Mouse (Mus musculus): ENCODE data around the gene Tbc1d2b. TPM values are rescaled to one million over a fixed set of nuclear protein-coding genes. Genes with fewer than 3 reads are reported as not detected.

Tbc1d2b gene
- polyA plus RNA-seq, 1 experiment from 2014 or later, result 6.8 TPM

DNA sequence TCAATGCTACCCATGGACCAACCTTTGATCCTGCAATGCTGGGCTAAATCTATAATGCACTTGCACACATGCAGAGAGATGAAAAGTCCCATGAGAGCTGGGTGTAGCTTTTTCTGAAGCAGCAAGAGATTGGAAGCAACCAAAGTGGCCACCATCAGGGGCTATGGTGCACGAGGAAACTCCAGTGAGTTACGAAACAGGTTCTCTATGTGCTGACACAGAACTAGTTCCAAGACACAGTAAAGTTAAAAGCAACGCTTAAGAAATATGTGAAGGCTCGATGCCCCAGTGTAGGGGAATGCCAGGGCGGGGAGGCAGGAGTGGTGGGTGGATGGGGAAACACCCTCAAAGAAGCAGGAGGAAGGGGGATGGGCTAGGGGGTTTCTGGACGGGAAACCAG, 61.9 kb downstream of the Tbc1d2b start:
- H3K4me2 ChIP-seq, result no peak overlapping the region
- H3K9ac ChIP-seq, result no peak overlapping the region
- no peaks in the 10 kb centered on the region for H3K4me1 ChIP-seq (replicated peaks)
- no peak for ATAC-seq (ENCODE audit: low read depth)
- H3K9me3 ChIP-seq, result no peaks in the 10 kb centered on the region
- H3K27me3 ChIP-seq, result no peaks in the 10 kb centered on the region
- no peak overlapping the region for H3K27ac ChIP-seq (replicated peaks)
- 88% methylated on average over 6 of the region's 6 CpGs for WGBS
- H3K36me3 ChIP-seq, result peaks cover 37% of the 10 kb centered on the region
- H3K4me3 ChIP-seq, result no peak overlapping the region

DNA sequence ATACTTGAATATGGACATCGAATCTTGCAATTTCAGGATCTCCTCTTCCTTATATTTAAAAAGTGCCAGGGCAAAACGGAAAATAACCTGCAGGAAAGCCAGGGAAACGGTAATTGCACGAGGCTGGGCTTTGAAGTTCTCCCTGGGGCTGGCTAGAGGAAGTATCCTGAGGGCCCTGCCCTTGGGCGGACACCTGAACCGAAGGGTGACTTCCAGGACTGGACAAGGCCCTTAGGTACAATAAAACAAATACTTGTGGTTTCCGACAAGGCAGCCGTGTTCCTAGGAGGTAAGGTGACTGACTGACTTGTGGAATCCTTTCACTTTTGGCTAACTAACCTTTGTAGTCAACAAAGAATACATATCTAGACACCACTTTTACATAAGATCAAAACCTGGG, 62.8 kb downstream of the Tbc1d2b start:
- peaks cover 29% of the 10 kb centered on the region for H3K36me3 ChIP-seq
- H3K27me3 ChIP-seq, result no peaks in the 10 kb centered on the region
- H3K4me1 ChIP-seq (replicated peaks), result no peaks in the 10 kb centered on the region
- WGBS, result 79% methylated on average over 8 of the region's 8 CpGs
- H3K27ac ChIP-seq (replicated peaks), result no peak overlapping the region
- no peak overlapping the region for H3K4me3 ChIP-seq
- no peak overlapping the region for H3K9ac ChIP-seq
- no peak for ATAC-seq (ENCODE audit: low read depth)
- H3K4me2 ChIP-seq, result no peak overlapping the region
- H3K9me3 ChIP-seq, result no peaks in the 10 kb centered on the region

DNA sequence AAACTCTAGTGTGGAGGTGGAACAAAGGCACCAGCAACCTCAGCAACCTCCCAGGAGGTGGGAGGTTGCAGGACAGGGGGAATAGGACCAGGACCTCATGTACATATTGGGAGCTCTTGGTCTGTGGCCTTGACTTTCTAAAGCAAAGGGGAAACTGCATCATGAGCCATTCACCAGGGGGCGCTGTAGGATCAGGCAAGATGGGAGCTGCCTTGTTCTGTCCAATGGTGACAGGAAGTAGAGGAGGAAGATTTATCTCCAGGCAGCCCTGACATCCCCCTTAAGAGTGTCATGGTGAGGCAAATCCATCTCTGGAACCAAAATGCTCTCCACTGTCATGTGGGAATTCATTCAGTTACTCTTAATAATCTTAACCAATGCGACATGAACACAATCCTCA, 64.1 kb downstream of the Tbc1d2b start:
- ATAC-seq (ENCODE audit: low read depth), result peak; percentile 40; the same call in 1 of the 2 replicates
- no peaks in the 10 kb centered on the region; the same call in 1 of the 2 replicates for H3K4me1 ChIP-seq (replicated peaks)
- WGBS, result 46% methylated on average over 2 of the region's 2 CpGs
- H3K27me3 ChIP-seq, result no peaks in the 10 kb centered on the region
- no peak overlapping the region for H3K4me3 ChIP-seq
- H3K9me3 ChIP-seq, result no peaks in the 10 kb centered on the region
- H3K4me2 ChIP-seq, result no peak overlapping the region
- H3K27ac ChIP-seq (replicated peaks), result no peak overlapping the region
- peaks cover 35% of the 10 kb centered on the region for H3K36me3 ChIP-seq
- no peak overlapping the region for H3K9ac ChIP-seq

- 63% methylated on average over 8 of the region's 8 CpGs for WGBS
- ATAC-seq (ENCODE audit: low read depth), result no peak
Measured at GRCm38 (mm10) chr9:90204396-90204915, 66.1 kb downstream of the Tbc1d2b start.

GRCm38 (mm10) chr9:90203233-90203632, 67.4 kb downstream of the Tbc1d2b start:
- Histone ChIP-seq H3K9me3 (no peaks in the 10 kb centered on the region), H3K4me1 (replicated peaks) (no peaks in the 10 kb centered on the region; the same call in 1 of the 2 replicates), H3K27ac (replicated peaks) (no peak overlapping the region), H3K9ac (no peak overlapping the region), H3K4me2 (no peak overlapping the region), H3K36me3 (peaks cover 47% of the 10 kb centered on the region), H3K27me3 (no peaks in the 10 kb centered on the region), H3K4me3 (no peak overlapping the region)
- ATAC-seq (ENCODE audit: low read depth), result no peak
- 74% methylated on average over 5 of the region's 5 CpGs for WGBS

More at GRCm38 (mm10) chr9:90204396-90204915, 66.1 kb downstream of the Tbc1d2b start:
- H3K9ac ChIP-seq, result no peak overlapping the region
- peaks cover 51% of the 10 kb centered on the region for H3K36me3 ChIP-seq
- H3K27ac ChIP-seq (replicated peaks), result no peak overlapping the region
- H3K4me1 ChIP-seq (replicated peaks), result no peaks in the 10 kb centered on the region; the same call in 1 of the 2 replicates
- no peaks in the 10 kb centered on the region for H3K27me3 ChIP-seq
- no peak overlapping the region for H3K4me2 ChIP-seq
- no peaks in the 10 kb centered on the region for H3K9me3 ChIP-seq
- no peak overlapping the region for H3K4me3 ChIP-seq

- Histone ChIP-seq H3K27me3 (no peaks in the 10 kb centered on the region), H3K4me1 (replicated peaks) (no peaks in the 10 kb centered on the region; the same call in 1 of the 2 replicates), H3K9ac (no peak overlapping the region), H3K9me3 (no peaks in the 10 kb centered on the region), H3K4me2 (no peak overlapping the region), H3K36me3 (peaks cover 55% of the 10 kb centered on the region), H3K4me3 (no peak overlapping the region), H3K27ac (replicated peaks) (no peak overlapping the region)
- no peak for ATAC-seq (ENCODE audit: low read depth)
- 44% methylated on average over 4 of the region's 4 CpGs for WGBS
Measured at GRCm38 (mm10) chr9:90201541-90201940, 69.1 kb downstream of the Tbc1d2b start.

DNA sequence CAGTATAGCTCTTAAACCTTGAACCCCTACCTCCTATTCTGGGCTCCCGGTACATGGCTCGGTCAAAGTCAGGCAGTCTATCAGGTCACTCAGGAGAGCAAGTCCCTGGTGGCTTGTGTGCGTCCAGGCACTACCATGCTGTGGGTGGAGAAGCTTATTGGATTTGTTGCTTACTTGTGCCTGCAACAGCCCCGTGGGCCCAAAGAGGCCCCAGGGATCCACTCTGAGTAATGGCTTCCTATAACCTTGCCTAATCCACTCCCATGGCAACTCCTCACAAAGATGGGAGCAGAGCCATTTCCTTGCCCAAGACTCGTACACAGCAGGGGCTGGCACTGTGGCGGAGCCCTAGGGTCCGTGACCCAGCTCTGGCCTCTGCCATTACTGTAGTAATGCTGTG, 69.5 kb downstream of the Tbc1d2b start:
- Histone ChIP-seq H3K27ac (replicated peaks) (no peak overlapping the region), H3K4me2 (no peak overlapping the region), H3K4me1 (replicated peaks) (no peaks in the 10 kb centered on the region; the same call in 1 of the 2 replicates), H3K27me3 (no peaks in the 10 kb centered on the region), H3K9ac (no peak overlapping the region), H3K4me3 (no peak overlapping the region), H3K36me3 (peaks cover 56% of the 10 kb centered on the region), H3K9me3 (no peaks in the 10 kb centered on the region)
- no peak for ATAC-seq (ENCODE audit: low read depth)
- WGBS, result 77% methylated on average over 7 of the region's 7 CpGs

GRCm38 (mm10) chr9:90200501-90200900, 70.1 kb downstream of the Tbc1d2b start:
- Histone ChIP-seq H3K9me3 (no peaks in the 10 kb centered on the region), H3K27me3 (no peaks in the 10 kb centered on the region), H3K27ac (replicated peaks) (no peak overlapping the region), H3K36me3 (peaks cover 62% of the 10 kb centered on the region), H3K4me1 (replicated peaks) (no peaks in the 10 kb centered on the region; the same call in 1 of the 2 replicates), H3K9ac (no peak overlapping the region), H3K4me3 (no peak overlapping the region), H3K4me2 (no peak overlapping the region)
- ATAC-seq (ENCODE audit: low read depth), result no peak
- WGBS, result 91% methylated on average over 4 of the region's 4 CpGs

GRCm38 (mm10) chr9:90199611-90200010, 71.0 kb downstream of the Tbc1d2b start:
- Histone ChIP-seq H3K27ac (replicated peaks) (no peak overlapping the region), H3K9ac (no peak overlapping the region), H3K4me2 (no peak overlapping the region), H3K27me3 (no peaks in the 10 kb centered on the region), H3K9me3 (no peaks in the 10 kb centered on the region), H3K36me3 (peaks cover 63% of the 10 kb centered on the region), H3K4me1 (replicated peaks) (no peaks in the 10 kb centered on the region; the same call in 1 of the 2 replicates), H3K4me3 (no peak overlapping the region)
- 94% methylated on average over 18 of the region's 18 CpGs for WGBS
- ATAC-seq (ENCODE audit: low read depth), result no peak

DNA sequence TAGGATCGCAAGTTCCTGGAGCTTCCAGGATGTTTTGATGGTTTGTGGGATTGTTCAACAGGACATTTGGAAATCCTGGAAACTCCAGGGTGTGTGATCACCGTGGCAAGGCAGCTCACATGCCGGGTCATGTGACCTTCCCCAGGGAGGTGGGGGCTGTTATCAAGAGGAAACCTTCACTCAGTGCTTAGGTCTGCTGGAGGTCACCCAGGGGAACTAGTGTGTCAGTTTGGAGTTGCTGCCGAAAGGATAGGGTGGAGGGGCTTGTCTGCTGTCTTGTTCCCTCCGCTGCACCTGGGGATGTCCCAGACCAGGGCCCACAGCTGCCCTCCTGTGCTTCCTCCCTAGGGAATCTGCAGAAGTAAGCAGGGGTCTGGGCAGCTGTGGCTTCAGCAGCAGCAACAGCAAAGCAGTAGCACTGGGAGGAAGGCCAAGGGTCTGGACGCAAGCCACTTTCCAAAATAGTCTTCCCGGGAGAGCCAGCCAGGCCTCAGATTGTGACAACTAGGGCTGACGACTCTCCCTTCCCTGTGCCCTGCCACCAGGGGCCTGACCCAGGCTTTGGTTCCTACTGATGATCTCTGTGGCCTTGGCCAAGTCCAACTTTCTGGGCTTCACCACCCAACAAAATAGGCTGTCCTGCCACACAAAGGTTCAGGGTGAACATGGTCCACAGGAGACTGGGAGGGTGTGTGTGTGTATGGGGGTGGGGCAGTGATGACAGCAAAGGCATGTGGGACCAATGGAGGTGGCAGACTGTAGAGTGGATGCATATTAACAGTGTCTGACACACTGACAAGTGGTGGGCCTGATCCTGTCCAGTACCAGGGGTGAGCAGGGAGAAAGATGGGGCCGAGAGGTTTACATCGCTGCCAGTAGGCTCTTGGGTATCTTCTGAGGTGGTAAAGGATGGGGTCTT, 71.8 kb downstream of the Tbc1d2b start:
- Histone ChIP-seq H3K4me2 (no peak overlapping the region), H3K4me1 (replicated peaks) (no peaks in the 10 kb centered on the region; the same call in 1 of the 2 replicates), H3K27me3 (no peaks in the 10 kb centered on the region), H3K4me3 (no peak overlapping the region), H3K9ac (no peak overlapping the region), H3K36me3 (peaks cover 63% of the 10 kb centered on the region), H3K27ac (replicated peaks) (no peak overlapping the region), H3K9me3 (no peaks in the 10 kb centered on the region)
- WGBS, result 70% methylated on average over 10 of the region's 10 CpGs
- no peak for ATAC-seq (ENCODE audit: low read depth)

- H3K27ac ChIP-seq (replicated peaks), result no peak overlapping the region
- no peaks in the 10 kb centered on the region; the same call in 1 of the 2 replicates for H3K4me1 ChIP-seq (replicated peaks)
- H3K27me3 ChIP-seq, result no peaks in the 10 kb centered on the region
- H3K4me3 ChIP-seq, result no peak overlapping the region
- H3K9ac ChIP-seq, result no peak overlapping the region
- H3K9me3 ChIP-seq, result no peaks in the 10 kb centered on the region
- ATAC-seq (ENCODE audit: low read depth), result no peak
- no peak overlapping the region for H3K4me2 ChIP-seq
- 92% methylated on average over 7 of the region's 7 CpGs for WGBS
- H3K36me3 ChIP-seq, result peaks cover 70% of the 10 kb centered on the region
Measured at GRCm38 (mm10) chr9:90197866-90198383, 72.7 kb downstream of the Tbc1d2b start.

DNA sequence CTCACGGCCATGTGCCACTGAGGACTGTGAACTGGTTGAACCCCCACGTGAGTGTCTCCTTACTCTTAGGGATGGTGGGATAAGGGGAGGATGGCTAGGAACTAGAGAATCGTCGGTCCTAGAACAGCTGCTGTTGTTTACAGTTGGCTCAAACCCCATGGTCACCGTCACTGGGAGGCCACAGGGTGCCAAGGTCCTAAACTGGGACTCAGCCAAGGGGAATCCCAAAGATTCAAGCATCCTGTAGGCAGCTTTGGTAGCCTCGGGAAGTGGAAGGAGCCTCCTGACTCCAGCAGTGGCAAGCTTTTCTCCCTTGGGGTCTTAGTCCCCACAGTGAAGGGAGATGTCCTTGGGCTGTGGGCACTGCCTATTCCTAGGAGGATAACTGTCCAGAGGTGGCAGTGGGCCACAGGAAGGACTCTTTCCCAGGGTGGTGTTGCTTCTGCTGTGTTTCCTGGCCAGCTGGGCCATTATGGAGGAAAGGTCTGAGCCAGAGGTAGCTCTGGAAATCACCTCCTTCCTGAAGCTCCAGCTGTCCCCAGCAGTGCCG, 73.4 kb downstream of the Tbc1d2b start:
- Histone ChIP-seq H3K36me3 (peaks cover 77% of the 10 kb centered on the region), H3K27ac (replicated peaks) (no peak overlapping the region), H3K4me1 (replicated peaks) (no peaks in the 10 kb centered on the region; the same call in 1 of the 2 replicates), H3K27me3 (no peaks in the 10 kb centered on the region), H3K4me2 (no peak overlapping the region), H3K9me3 (no peaks in the 10 kb centered on the region), H3K9ac (no peak overlapping the region), H3K4me3 (no peak overlapping the region)
- 85% methylated on average over 7 of the region's 7 CpGs for WGBS
- no peak for ATAC-seq (ENCODE audit: low read depth)

All from neural tube, embryonic 13.5 days (tissue).